Mouse (Mus musculus): ENCODE measurements around the gene Dock2. TPM values are rescaled to one million over a fixed set of nuclear protein-coding genes. Genes with fewer than 3 reads are reported as not detected.

Gene Dock2
- polyA plus RNA-seq, 2 experiments, result 1.6 to 2.6 TPM

DNA sequence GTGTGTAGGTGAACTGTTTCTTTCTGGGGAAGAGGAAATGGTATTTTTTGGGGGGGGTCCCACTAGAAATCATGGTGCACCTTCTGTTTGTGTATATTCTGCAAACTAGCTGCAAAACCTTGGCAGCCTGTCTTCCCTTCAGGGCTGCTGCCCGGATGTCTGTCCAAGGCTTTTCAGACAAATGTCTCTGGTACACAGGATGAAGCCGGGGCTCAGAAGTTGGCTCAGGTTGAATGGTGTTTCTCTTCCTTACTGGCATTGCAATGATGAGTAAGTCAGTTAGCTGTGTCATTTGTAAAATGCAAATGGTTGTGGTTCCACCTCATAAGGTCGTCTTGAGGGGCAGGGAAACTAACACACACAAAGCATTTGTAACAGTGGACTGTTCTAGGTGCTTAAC, 477.5 kb downstream of the Dock2 start:
- ATAC-seq (ENCODE audit: low FRiP score, low read depth) (no peak), DNase-seq (ENCODE audit: low spot score) (no peak)
- Histone ChIP-seq H3K9ac (ENCODE audit: low read depth, low read length, severe bottlenecking) (no peak overlapping the region), H3K4me1 (ENCODE audit: control insufficient read depth, insufficient read depth, low read length) (no peaks in the 10 kb centered on the region), H3K27me3 (ENCODE audit: control insufficient read depth, insufficient read depth, low read length) (no peaks in the 10 kb centered on the region), H3K4me2 (replicated peaks; ENCODE audit: low read depth, low read length, severe bottlenecking) (no peak overlapping the region), H3K4me3 (replicated peaks; ENCODE audit: low read length) (no peak overlapping the region), H3K36me3 (ENCODE audit: control insufficient read depth, insufficient read depth, low read length) (no peaks in the 10 kb centered on the region), H3K27ac (replicated peaks; ENCODE audit: low read depth, low read length) (no peak overlapping the region), H3K9me3 (ENCODE audit: control insufficient read depth, low read length) (no peaks in the 10 kb centered on the region)
- TF ChIP-seq POLR2A (IDR thresholded peaks at IDR 0.05; ENCODE audit: borderline replicate concordance, extremely low read depth, insufficient read depth, insufficient read length), result no peak
- WGBS, result 81% methylated on average over 3 of the region's 3 CpGs

DNA sequence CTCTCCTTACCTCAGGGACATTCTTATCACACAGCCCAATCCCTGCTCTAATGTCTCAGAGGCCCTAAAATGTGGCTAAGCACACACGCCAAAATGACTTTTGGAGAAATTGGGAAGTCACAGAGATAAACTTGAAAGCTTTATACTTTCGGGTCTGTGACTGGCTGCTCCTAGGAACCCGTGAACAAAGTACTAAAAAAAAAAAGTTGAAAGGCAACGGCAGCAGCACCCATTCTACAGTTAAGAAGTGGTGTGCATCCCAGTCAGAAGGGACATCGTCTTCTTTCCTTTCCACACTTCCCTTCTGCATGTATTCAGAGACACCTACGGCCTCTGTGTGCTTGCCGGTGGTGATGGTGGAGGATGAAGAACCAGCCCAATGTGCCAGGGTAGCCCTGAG, 483.6 kb downstream of the Dock2 start:
- H3K4me1 ChIP-seq (ENCODE audit: control insufficient read depth, insufficient read depth, low read length), result no peaks in the 10 kb centered on the region
- no peak for TF ChIP-seq POLR2A (IDR thresholded peaks at IDR 0.05; ENCODE audit: borderline replicate concordance, extremely low read depth, insufficient read depth, insufficient read length)
- H3K4me2 ChIP-seq (replicated peaks; ENCODE audit: low read depth, low read length, severe bottlenecking), result no peak overlapping the region
- no peaks in the 10 kb centered on the region for H3K36me3 ChIP-seq (ENCODE audit: control insufficient read depth, insufficient read depth, low read length)
- no peak overlapping the region for H3K27ac ChIP-seq (replicated peaks; ENCODE audit: low read depth, low read length)
- DNase-seq (ENCODE audit: low spot score) (no peak), ATAC-seq (ENCODE audit: low FRiP score, low read depth) (no peak)
- WGBS, result 88% methylated on average over 7 of the region's 7 CpGs
- H3K9ac ChIP-seq (ENCODE audit: low read depth, low read length, severe bottlenecking), result no peak overlapping the region
- H3K27me3 ChIP-seq (ENCODE audit: control insufficient read depth, insufficient read depth, low read length), result no peaks in the 10 kb centered on the region
- no peak overlapping the region for H3K4me3 ChIP-seq (replicated peaks; ENCODE audit: low read length)
- H3K9me3 ChIP-seq (ENCODE audit: control insufficient read depth, low read length), result no peaks in the 10 kb centered on the region

DNA sequence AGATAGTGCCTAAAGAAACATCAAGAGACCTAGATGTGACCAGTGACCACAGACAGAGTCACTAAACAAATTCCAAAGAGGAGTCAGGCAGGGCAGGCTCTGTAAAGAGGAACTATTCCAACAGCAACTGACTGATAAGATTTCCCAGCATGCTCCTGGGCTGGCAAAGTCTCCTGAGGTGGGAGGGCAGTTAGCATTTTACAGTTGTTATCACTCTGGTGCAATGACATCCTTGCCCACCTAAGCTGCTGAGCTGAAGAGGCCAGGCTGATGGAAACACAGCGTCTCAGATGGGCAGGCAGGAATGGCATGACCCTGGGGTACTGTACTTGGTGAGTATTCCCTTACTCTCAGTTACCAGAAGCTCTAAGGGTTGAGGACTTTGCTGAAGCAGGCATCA, 484.1 kb downstream of the Dock2 start:
- 71% methylated on average over 1 of the region's 1 CpGs for WGBS
- no peak for DNase-seq (ENCODE audit: low spot score)

DNA sequence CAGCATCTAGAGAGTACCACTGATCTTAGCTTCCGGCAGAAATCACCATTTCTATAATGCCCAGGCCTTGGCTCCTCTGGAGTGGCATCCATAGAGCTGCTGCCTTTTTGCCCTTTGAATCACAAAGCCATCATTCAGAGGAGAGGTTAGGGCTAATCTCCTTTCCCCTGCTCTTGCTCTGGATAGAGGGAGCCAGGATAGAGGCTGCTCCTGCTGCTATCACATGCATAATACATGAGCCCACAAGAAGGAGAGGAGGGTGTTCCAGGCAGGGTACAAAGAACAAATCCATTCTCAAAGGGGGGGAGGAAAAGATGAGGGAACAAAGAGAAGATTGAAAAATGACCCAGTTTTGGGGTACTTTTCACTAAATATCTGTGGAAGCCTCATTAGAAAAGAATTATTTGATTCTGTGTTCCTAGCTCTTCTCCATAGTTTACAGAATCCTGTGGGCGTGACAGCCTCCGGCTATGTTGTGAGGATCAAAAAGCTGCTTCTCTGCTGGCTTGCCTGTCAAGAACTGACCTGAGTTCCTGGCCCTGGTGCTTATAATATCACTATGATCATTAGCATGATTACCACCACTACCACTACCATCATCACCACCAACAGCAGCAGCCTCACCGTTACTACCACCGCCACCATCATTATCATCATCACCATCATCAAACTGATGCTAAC, 485.9 kb downstream of the Dock2 start:
- Histone ChIP-seq H3K4me3 (replicated peaks; ENCODE audit: low read length) (no peak overlapping the region), H3K4me2 (replicated peaks; ENCODE audit: low read depth, low read length, severe bottlenecking) (no peak overlapping the region), H3K9ac (ENCODE audit: low read depth, low read length, severe bottlenecking) (no peak overlapping the region), H3K27me3 (ENCODE audit: control insufficient read depth, insufficient read depth, low read length) (no peaks in the 10 kb centered on the region), H3K27ac (replicated peaks; ENCODE audit: low read depth, low read length) (no peak overlapping the region), H3K4me1 (ENCODE audit: control insufficient read depth, insufficient read depth, low read length) (no peaks in the 10 kb centered on the region), H3K9me3 (ENCODE audit: control insufficient read depth, low read length) (no peaks in the 10 kb centered on the region), H3K36me3 (ENCODE audit: control insufficient read depth, insufficient read depth, low read length) (no peaks in the 10 kb centered on the region)
- no peak for ATAC-seq (ENCODE audit: low FRiP score, low read depth)
- DNase-seq (ENCODE audit: low spot score), result no peak
- no peak for TF ChIP-seq POLR2A (IDR thresholded peaks at IDR 0.05; ENCODE audit: borderline replicate concordance, extremely low read depth, insufficient read depth, insufficient read length)
- WGBS, result 80% methylated on average over 5 of the region's 5 CpGs

More for the DNA sequence above, 484.1 kb downstream of the Dock2 start:
- H3K4me3 ChIP-seq (replicated peaks; ENCODE audit: low read length), result no peak overlapping the region
- H3K27ac ChIP-seq (replicated peaks; ENCODE audit: low read depth, low read length), result no peak overlapping the region
- no peaks in the 10 kb centered on the region for H3K4me1 ChIP-seq (ENCODE audit: control insufficient read depth, insufficient read depth, low read length)
- no peak for ATAC-seq (ENCODE audit: low FRiP score, low read depth)
- TF ChIP-seq POLR2A (IDR thresholded peaks at IDR 0.05; ENCODE audit: borderline replicate concordance, extremely low read depth, insufficient read depth, insufficient read length), result no peak
- H3K36me3 ChIP-seq (ENCODE audit: control insufficient read depth, insufficient read depth, low read length), result no peaks in the 10 kb centered on the region
- H3K4me2 ChIP-seq (replicated peaks; ENCODE audit: low read depth, low read length, severe bottlenecking), result no peak overlapping the region
- no peak overlapping the region for H3K9ac ChIP-seq (ENCODE audit: low read depth, low read length, severe bottlenecking)
- no peaks in the 10 kb centered on the region for H3K9me3 ChIP-seq (ENCODE audit: control insufficient read depth, low read length)
- no peaks in the 10 kb centered on the region for H3K27me3 ChIP-seq (ENCODE audit: control insufficient read depth, insufficient read depth, low read length)

DNA sequence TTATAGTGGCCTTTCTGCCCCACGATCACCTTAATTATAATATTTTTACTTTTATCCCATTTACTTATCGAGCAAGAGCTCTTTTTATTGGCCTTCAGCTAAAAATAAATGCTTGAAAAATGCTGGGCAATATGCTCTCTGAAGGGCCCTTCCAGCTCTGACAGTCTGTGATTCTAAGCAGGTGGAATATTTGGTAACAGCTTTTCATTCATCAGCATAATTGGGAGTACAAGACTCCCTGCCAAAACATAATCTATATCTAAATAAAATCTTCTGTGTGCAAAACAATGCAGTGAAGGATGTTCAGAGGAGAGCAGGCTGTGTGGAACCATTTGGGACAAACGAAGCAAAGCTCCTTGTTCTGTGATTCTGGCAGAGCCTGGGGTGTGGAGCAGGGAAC, 492.4 kb downstream of the Dock2 start:
- no peak for DNase-seq (ENCODE audit: low spot score)
- H3K9me3 ChIP-seq (ENCODE audit: control insufficient read depth, low read length), result no peaks in the 10 kb centered on the region; the same call in 1 of the 2 replicates
- H3K4me1 ChIP-seq (ENCODE audit: control insufficient read depth, insufficient read depth, low read length), result no peaks in the 10 kb centered on the region
- H3K36me3 ChIP-seq (ENCODE audit: control insufficient read depth, insufficient read depth, low read length), result no peaks in the 10 kb centered on the region
- no peak overlapping the region for H3K4me3 ChIP-seq (replicated peaks; ENCODE audit: low read length)
- no peak for ATAC-seq (ENCODE audit: low FRiP score, low read depth)
- no peak overlapping the region for H3K9ac ChIP-seq (ENCODE audit: low read depth, low read length, severe bottlenecking)
- no peak for TF ChIP-seq POLR2A (IDR thresholded peaks at IDR 0.05; ENCODE audit: borderline replicate concordance, extremely low read depth, insufficient read depth, insufficient read length)
- H3K4me2 ChIP-seq (replicated peaks; ENCODE audit: low read depth, low read length, severe bottlenecking), result no peak overlapping the region
- H3K27ac ChIP-seq (replicated peaks; ENCODE audit: low read depth, low read length), result no peak overlapping the region
- WGBS, result 63% methylated on average over 3 of the region's 3 CpGs
- H3K27me3 ChIP-seq (ENCODE audit: control insufficient read depth, insufficient read depth, low read length), result no peaks in the 10 kb centered on the region
